Comparison of ENCODE assay signal across 11 mouse cellular contexts in genomic region chr6:51129096-51129495, GRCm38 (mm10).
DNase-seq lines count a peak whose midpoint lies in the region; ATAC-seq and TF ChIP-seq lines count a peak whose summit lies in the region.
"Had no signal": no experiment of that assay in that cellular context is flagged by ENCODE, and none has a peak within 500 bp of the region (broad histone marks: within the 10 kb centered on the region; RNA-seq: fewer than 3 reads in every experiment).

No protein-coding gene starts in this region.

- H3K27ac ChIP-seq in heart, embryonic 13.5 days (replicated peaks) = no peak overlapping the region
- H3K27ac ChIP-seq in lung, embryonic 14.5 days (ENCODE audit: low read depth) = no peak overlapping the region
- H3K27ac ChIP-seq in intestine, embryonic 15.5 days = no peak overlapping the region
- no peak overlapping the region for H3K27ac ChIP-seq in liver, embryonic 15.5 days (replicated peaks)
- H3K27ac ChIP-seq: forebrain, embryonic 12.5 days had no signal

- no peaks in the 10 kb centered on the region for H3K27me3 ChIP-seq in heart, embryonic 13.5 days (replicated peaks)
- no peaks in the 10 kb centered on the region for H3K27me3 ChIP-seq in lung, embryonic 14.5 days (ENCODE audit: insufficient read depth, low read length)
- H3K27me3 ChIP-seq in intestine, embryonic 15.5 days (replicated peaks) = no peaks in the 10 kb centered on the region
- H3K27me3 ChIP-seq in liver, embryonic 15.5 days = no peaks in the 10 kb centered on the region
- H3K27me3 ChIP-seq: forebrain, embryonic 12.5 days; Patski had no signal

- 94% methylated on average over 13 of the region's 13 CpGs for WGBS in heart, embryonic 13.5 days
- WGBS in lung, embryonic 14.5 days = 92% methylated on average over 13 of the region's 13 CpGs
- 92% methylated on average over 13 of the region's 13 CpGs for WGBS in intestine, embryonic 15.5 days
- WGBS in liver, embryonic 15.5 days (ENCODE audit: insufficient replicate concordance) = 79% methylated on average over 13 of the region's 13 CpGs

- no peak for DNase-seq in heart, adult 18-20 months
- no peak for DNase-seq in lung, embryonic 14.5 days
- no peak for DNase-seq in lung, postnatal 25 days (ENCODE audit: low spot score)
- no peak for DNase-seq in cerebellum, adult 8-10 months
- DNase-seq in frontal cortex, postnatal 36 days (ENCODE audit: low spot score in 2 of 2) = no peak
- DNase-seq: cerebellum, adult 18-20 months had no signal

- ATAC-seq in heart, embryonic 13.5 days (ENCODE audit: extremely low read depth, insufficient number of reproducible peaks, low FRiP score, low TSS enrichment) = no peak
- ATAC-seq in lung, embryonic 14.5 days (ENCODE audit: insufficient read depth) = no peak
- no peak for ATAC-seq in intestine, embryonic 15.5 days
- ATAC-seq in liver, embryonic 15.5 days (ENCODE audit: insufficient read depth) = no peak
- ATAC-seq: Patski had no signal

- H3K36me3 ChIP-seq in heart, embryonic 13.5 days = no peaks in the 10 kb centered on the region
- H3K36me3 ChIP-seq in lung, embryonic 14.5 days (ENCODE audit: insufficient read depth) = no peaks in the 10 kb centered on the region
- H3K36me3 ChIP-seq in intestine, embryonic 15.5 days = no peaks in the 10 kb centered on the region
- H3K36me3 ChIP-seq in liver, embryonic 15.5 days (replicated peaks) = no peaks in the 10 kb centered on the region
- H3K36me3 ChIP-seq: forebrain, embryonic 12.5 days had no signal

- no peak overlapping the region for H3K4me3 ChIP-seq in heart, embryonic 13.5 days
- no peak overlapping the region for H3K4me3 ChIP-seq in lung, embryonic 14.5 days (ENCODE audit: low read depth, low read length)
- no peak overlapping the region for H3K4me3 ChIP-seq in intestine, embryonic 15.5 days (replicated peaks)
- peak overlapping the region; percentile 34 for H3K4me3 ChIP-seq in liver, embryonic 15.5 days (replicated peaks)
- H3K4me3 ChIP-seq: forebrain, embryonic 12.5 days had no signal

- H3K9ac ChIP-seq in heart, embryonic 13.5 days = no peak overlapping the region
- no peak overlapping the region for H3K9ac ChIP-seq in lung, embryonic 14.5 days
- H3K9ac ChIP-seq in intestine, embryonic 15.5 days = no peak overlapping the region
- H3K9ac ChIP-seq in liver, embryonic 15.5 days = no peak overlapping the region
- H3K9ac ChIP-seq: forebrain, embryonic 12.5 days had no signal

- H3K9me3 ChIP-seq in heart, embryonic 13.5 days = no peaks in the 10 kb centered on the region
- H3K9me3 ChIP-seq in lung, embryonic 14.5 days (ENCODE audit: low read depth, low read length) = no peaks in the 10 kb centered on the region
- H3K9me3 ChIP-seq in intestine, embryonic 15.5 days = no peaks in the 10 kb centered on the region
- no peaks in the 10 kb centered on the region for H3K9me3 ChIP-seq in liver, embryonic 15.5 days (replicated peaks)
- H3K9me3 ChIP-seq: forebrain, embryonic 12.5 days had no signal

- H3K4me2 ChIP-seq in heart, embryonic 13.5 days = peak overlapping the region; percentile 49
- peak overlapping the region; percentile 24; the same call in 1 of the 2 replicates for H3K4me2 ChIP-seq in lung, embryonic 14.5 days
- peak overlapping the region; percentile 19; the same call in 1 of the 2 replicates for H3K4me2 ChIP-seq in intestine, embryonic 15.5 days (replicated peaks)
- peak overlapping the region; percentile 40; the same call in 1 of the 2 replicates for H3K4me2 ChIP-seq in liver, embryonic 15.5 days
- H3K4me2 ChIP-seq: forebrain, embryonic 12.5 days had no signal

- no peaks in the 10 kb centered on the region for H3K4me1 ChIP-seq in heart, embryonic 13.5 days
- H3K4me1 ChIP-seq in lung, embryonic 14.5 days (ENCODE audit: insufficient read depth) = no peaks in the 10 kb centered on the region
- H3K4me1 ChIP-seq in intestine, embryonic 15.5 days (replicated peaks) = no peaks in the 10 kb centered on the region; the same call in 1 of the 2 replicates
- H3K4me1 ChIP-seq in liver, embryonic 15.5 days (replicated peaks) = peaks cover 5% of the 10 kb centered on the region
- H3K4me1 ChIP-seq: forebrain, embryonic 12.5 days had no signal

- TF ChIP-seq CTCF in lung, embryonic 14.5 days (IDR thresholded peaks at IDR 0.05; ENCODE audit: low read depth) = no peak
